Mouse (Mus musculus) stomach, postnatal 0 days (tissue): Measurements from ENCODE around the gene Ncstn. TPM values are rescaled to one million over a fixed set of nuclear protein-coding genes. Genes with fewer than 3 reads are reported as not detected.

ENCODE experiments used
- ATAC-seq: fragments of 200-750 bp; cut with Nextera tagmentation; 2 replicates; pipeline ENCODE4 v1.8.0; 2017; ENCODE audit not compliant: low FRiP score, low TSS enrichment
- DNase-seq: peaks from one replicate; pipeline ENCODE4 v3.0.0-alpha.2; 2016; ENCODE audit warnings: low spot score
- H3K27ac ChIP-seq: fragments of 300-500 bp; sonication (generic); replicated peaks from 2 replicates; pipeline ENCODE4 v1.5.1; 2014; ENCODE audit warnings: mild to moderate bottlenecking, control low read depth
- H3K27me3 ChIP-seq: fragments of 300-500 bp; sonication (generic); 2 replicates; pipeline ENCODE4 v1.6.1; 2014; ENCODE audit warnings: low read length; ENCODE audit not compliant: control insufficient read depth, insufficient read depth
- H3K36me3 ChIP-seq: fragments of 300-500 bp; sonication (generic); 2 replicates; pipeline ENCODE4 v1.6.1; 2014; ENCODE audit warnings: low read length, mixed read lengths; ENCODE audit not compliant: control insufficient read depth, insufficient read depth
- H3K4me1 ChIP-seq: fragments of 300-500 bp; sonication (generic); replicated peaks from 2 replicates; pipeline ENCODE4 v1.6.1; 2014; ENCODE audit warnings: antibody characterized with exemption; ENCODE audit not compliant: control insufficient read depth, insufficient read depth
- H3K4me2 ChIP-seq: fragments of 300-500 bp; sonication (generic); replicated peaks from 2 replicates; pipeline ENCODE4 v1.6.1; 2014; ENCODE audit warnings: low read depth, mild to moderate bottlenecking, control low read depth, moderate library complexity
- H3K4me3 ChIP-seq: fragments of 300-500 bp; sonication (generic); 2 replicates; pipeline ENCODE4 v1.5.1; 2014; ENCODE audit warnings: low read depth, low read length, control low read depth
- H3K9ac ChIP-seq: fragments of 300-500 bp; sonication (generic); 2 replicates; pipeline ENCODE4 v1.6.1; 2014; ENCODE audit warnings: mild to moderate bottlenecking, low read length, control low read depth, mixed read lengths
- H3K9me3 ChIP-seq: fragments of 300-500 bp; sonication (generic); 2 replicates; pipeline ENCODE4 v1.6.1; 2016; ENCODE audit warnings: low read length; ENCODE audit not compliant: control insufficient read depth
- CTCF ChIP-seq: IDR thresholded peaks from 2 replicates; pipeline ENCODE4 v1.5.1; 2016; ENCODE audit warnings: antibody characterized with exemption, low read depth, mild to moderate bottlenecking, moderate library complexity
- EP300 ChIP-seq: optimal IDR thresholded peaks from 2 replicates; pipeline ENCODE3; 2016; ENCODE audit warnings: antibody characterized with exemption
- WGBS: fragments of 180-500 bp; shearing (Covaris S2); extraction: QIAGEN DNeasy Blood & Tissue Kit; methylation state at CpG from one replicate; pipeline ENCODE4 v1.1.7; 2014; 5-methylcytosine and 5-hydroxymethylcytosine counted together
- polyA plus RNA-seq: library from polyadenylated mRNA; unstranded; fragments of >200 nt; fragmentation: Nextera tagmentation; extraction: Ambion mirVana; gene quantifications from 2 replicates; pipeline ENCODE4 v1.2.1, GENCODE M21; 2015

Ncstn gene
- polyA plus RNA-seq, 1 experiment from 2014 or later, result 79.3 TPM

- no peak for ATAC-seq
- Histone ChIP-seq H3K27ac (no peak overlapping the region), H3K36me3 (peaks cover 28% of the 10 kb centered on the region)
Measured at GRCm38 (mm10) chr1:172093522-172093921, 10.9 kb upstream of the Ncstn start.

DNA sequence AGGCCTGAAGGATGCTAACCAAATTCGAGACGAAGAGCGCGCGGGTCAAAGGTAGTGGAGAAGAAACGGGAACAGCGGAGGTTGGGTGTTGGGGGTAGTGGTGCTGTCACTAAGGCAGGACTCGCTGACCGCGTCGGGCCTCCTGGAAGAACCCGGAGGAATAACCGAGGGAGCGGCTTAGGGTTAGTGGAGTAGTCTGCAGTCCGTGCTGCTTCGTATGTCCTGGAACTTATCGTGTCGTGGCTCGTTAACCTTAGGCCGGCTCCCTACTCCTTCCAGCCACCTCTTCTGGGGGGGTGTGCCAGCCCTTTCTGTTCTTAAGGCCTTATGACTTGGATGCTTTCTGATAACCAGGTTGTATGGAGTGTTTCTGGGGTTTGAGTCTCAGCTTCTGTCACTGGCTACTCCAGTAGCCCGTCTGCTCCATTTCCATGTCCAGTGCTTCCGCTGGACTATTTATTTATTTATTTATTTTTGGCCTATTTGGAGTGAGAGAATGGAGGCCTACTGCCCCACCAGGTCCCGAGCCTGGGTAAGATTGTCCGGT is 377 bp upstream of the Ncstn start:
- Histone ChIP-seq H3K27ac (peak overlapping the region; percentile 80), H3K4me2 (peak overlapping the region; percentile 56), H3K4me1 (0 out of 2 replicates have a peak, but pooled peaks cover 2% of the 10 kb centered on the region), H3K4me3 (peak overlapping the region; percentile 90), H3K9ac (peak overlapping the region; percentile 85), H3K36me3 (no peaks in the 10 kb centered on the region; the same call in 1 of the 2 replicates), H3K27me3 (no peaks in the 10 kb centered on the region), H3K9me3 (no peaks in the 10 kb centered on the region)
- under 1% methylated on average over 24 of the region's 24 CpGs for WGBS
- TF ChIP-seq EP300, result peak; percentile 50
- no peak for TF ChIP-seq CTCF
- no peak for DNase-seq
- peak; percentile 72 for ATAC-seq

More at GRCm38 (mm10) chr1:172093522-172093921, 10.9 kb upstream of the Ncstn start:
- Histone ChIP-seq H3K4me3 (no peak overlapping the region), H3K9ac (no peak overlapping the region), H3K4me1 (no peaks in the 10 kb centered on the region), H3K27me3 (no peaks in the 10 kb centered on the region), H3K9me3 (no peaks in the 10 kb centered on the region), H3K4me2 (no peak overlapping the region)
- DNase-seq, result no peak
- WGBS, result 73% methylated on average over 3 of the region's 3 CpGs
- no peak for TF ChIP-seq EP300
- no peak for TF ChIP-seq CTCF

DNA sequence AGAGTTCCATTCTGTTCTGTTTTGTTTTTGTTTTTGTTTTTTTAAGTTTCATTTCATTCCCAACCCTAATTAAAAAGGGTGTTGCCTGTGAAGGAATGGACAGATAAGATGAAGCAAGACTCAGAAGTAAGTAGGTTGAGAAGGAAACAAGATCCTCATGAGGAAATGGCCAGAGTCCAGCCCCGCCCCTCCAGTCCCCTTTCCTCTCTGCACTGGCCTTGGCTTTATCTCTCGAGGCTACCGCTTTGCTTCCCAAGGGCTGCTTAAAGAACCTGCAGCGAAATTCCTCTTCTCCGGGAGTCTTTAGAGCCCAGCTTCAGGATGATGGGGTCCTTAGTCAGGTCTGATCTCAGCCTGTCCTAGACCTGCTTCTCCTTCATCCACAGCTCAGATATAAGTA is 4.6 kb downstream of the Ncstn start:
- no peak overlapping the region for H3K4me2 ChIP-seq
- no peaks in the 10 kb centered on the region for H3K27me3 ChIP-seq
- no peaks in the 10 kb centered on the region for H3K4me1 ChIP-seq
- WGBS, result 65% methylated on average over 5 of the region's 5 CpGs
- no peak overlapping the region for H3K9ac ChIP-seq
- no peak for ATAC-seq
- no peak overlapping the region for H3K27ac ChIP-seq
- TF ChIP-seq EP300 (no peak), CTCF (no peak)
- H3K9me3 ChIP-seq, result no peaks in the 10 kb centered on the region
- H3K36me3 ChIP-seq, result peaks cover 20% of the 10 kb centered on the region
- peak; percentile 64 for DNase-seq
- no peak overlapping the region for H3K4me3 ChIP-seq

- H3K9me3 ChIP-seq, result no peaks in the 10 kb centered on the region
- 96% methylated on average over 7 of the region's 7 CpGs for WGBS
- H3K9ac ChIP-seq, result no peak overlapping the region
- peaks cover 57% of the 10 kb centered on the region for H3K36me3 ChIP-seq
- H3K4me3 ChIP-seq, result no peak overlapping the region
- H3K27ac ChIP-seq, result no peak overlapping the region
- H3K4me2 ChIP-seq, result no peak overlapping the region
- no peak for DNase-seq
- H3K27me3 ChIP-seq, result no peaks in the 10 kb centered on the region
- ATAC-seq, result peak; percentile 51
- H3K4me1 ChIP-seq, result no peaks in the 10 kb centered on the region
- TF ChIP-seq CTCF, result no peak
- TF ChIP-seq EP300, result no peak
Measured at GRCm38 (mm10) chr1:172072604-172073003, 10.0 kb downstream of the Ncstn start.

DNA sequence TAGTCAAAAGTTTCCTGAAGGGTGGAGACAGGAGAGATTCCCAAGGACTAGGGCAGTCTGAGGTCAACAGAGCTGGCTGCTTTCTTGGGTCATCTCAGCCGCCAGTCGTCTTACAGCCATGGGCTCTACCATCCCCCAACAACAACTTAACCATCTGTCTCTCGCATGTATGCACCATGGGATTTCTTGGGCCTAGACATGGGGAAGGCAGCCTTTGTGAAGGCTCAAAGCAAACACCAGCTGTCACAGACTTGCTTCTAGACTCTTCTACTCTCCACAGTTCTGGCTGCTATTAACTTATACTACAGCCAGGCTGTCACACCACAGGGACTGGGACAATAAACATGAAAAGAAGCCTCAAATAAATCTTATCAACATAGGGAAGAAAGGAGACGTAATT is 11.0 kb downstream of the Ncstn start:
- H3K27ac ChIP-seq, result no peak overlapping the region
- no peaks in the 10 kb centered on the region for H3K4me1 ChIP-seq
- no peaks in the 10 kb centered on the region for H3K27me3 ChIP-seq
- TF ChIP-seq EP300 (no peak), CTCF (no peak)
- 78% methylated on average over 4 of the region's 4 CpGs for WGBS
- H3K4me2 ChIP-seq, result no peak overlapping the region
- DNase-seq, result no peak
- no peak overlapping the region for H3K9ac ChIP-seq
- no peaks in the 10 kb centered on the region for H3K9me3 ChIP-seq
- peaks cover 63% of the 10 kb centered on the region for H3K36me3 ChIP-seq
- ATAC-seq, result no peak
- no peak overlapping the region for H3K4me3 ChIP-seq

GRCm38 (mm10) chr1:172070227-172070626 is 12.4 kb downstream of the Ncstn start:
- Histone ChIP-seq H3K27ac (no peak overlapping the region), H3K9me3 (no peaks in the 10 kb centered on the region), H3K36me3 (peaks cover 72% of the 10 kb centered on the region), H3K4me3 (no peak overlapping the region), H3K4me2 (no peak overlapping the region), H3K27me3 (no peaks in the 10 kb centered on the region), H3K4me1 (no peaks in the 10 kb centered on the region), H3K9ac (no peak overlapping the region)
- no peak for ATAC-seq
- no peak for DNase-seq
- TF ChIP-seq EP300 (no peak), CTCF (no peak)
- WGBS, result 57% methylated on average over 6 of the region's 6 CpGs
